Mouse (Mus musculus): ENCODE data around the gene Dnaja3.

DNA sequence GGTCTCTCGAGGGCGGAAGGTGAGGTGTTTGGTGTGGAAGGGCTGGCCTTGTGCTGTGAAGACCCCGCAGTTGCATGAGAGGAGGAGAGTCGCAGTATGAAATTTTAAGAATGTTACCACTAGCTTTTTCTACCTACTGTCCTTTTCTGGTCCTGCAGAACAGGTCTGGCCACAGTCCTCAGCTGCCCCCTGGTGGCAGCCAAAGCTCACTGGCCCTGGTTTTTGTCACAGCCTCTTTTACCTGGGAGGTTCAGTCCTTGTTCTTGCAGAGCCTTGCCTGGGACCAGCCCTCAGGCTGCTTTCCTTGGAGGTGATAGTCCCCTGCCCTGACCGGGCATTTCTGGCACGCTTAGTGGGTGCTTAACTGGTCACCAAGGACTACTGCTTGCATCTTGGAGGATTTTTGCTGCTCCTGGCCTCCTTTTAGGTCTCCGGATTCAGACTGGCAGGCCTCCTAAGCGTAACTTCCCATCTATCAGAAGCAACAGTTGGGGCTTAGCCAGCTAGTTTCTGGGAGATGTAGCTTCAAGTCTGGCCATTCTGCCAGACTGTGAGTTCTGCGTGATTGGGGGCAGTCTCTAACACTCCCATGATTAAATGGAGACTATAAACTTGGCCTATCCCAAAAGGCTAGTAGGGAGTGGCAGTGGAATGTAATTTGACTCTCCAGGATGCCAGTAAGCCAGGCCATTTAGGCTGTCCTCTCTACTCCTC is 31.8 kb upstream of the Dnaja3 start:
- TF ChIP-seq POLR2A (IDR thresholded peaks at IDR 0.05; ENCODE audit: low read depth, low read length) (no peak), CTCF (conservative IDR thresholded peaks at IDR 0.05; ENCODE audit: insufficient read depth, insufficient read length, low read depth, low read length) (peak; percentile 98)

Measured in kidney, adult 2 months (tissue).